Mouse (Mus musculus): ENCODE data around the gene Acvr1b.

GRCm38 (mm10) chr15:101191459-101192259, 17.8 kb downstream of the Acvr1b start:
- TF ChIP-seq CTCF (IDR thresholded peaks at IDR 0.05; ENCODE audit: control insufficient read depth, insufficient read depth, insufficient read length), result no peak
- no peak for TF ChIP-seq MYOD1 (IDR thresholded peaks at IDR 0.05; ENCODE audit: control insufficient read depth, insufficient read length, low read depth)
- no peak for TF ChIP-seq FOSL1 (IDR thresholded peaks at IDR 0.05; ENCODE audit: insufficient read depth, low read length, poor library complexity, severe bottlenecking)

Data from C2C12 (cell line).